Mouse (Mus musculus) embryonic fibroblast, embryonic 13.5 days (primary cell): ENCODE data around the gene Gusb.

Source experiments
- CTCF ChIP-seq: IDR thresholded peaks from 2 replicates; pipeline ENCODE4 v1.5.1; 2011; ENCODE audit warnings: mild to moderate bottlenecking, control low read depth, low read length, moderate library complexity, borderline replicate concordance; ENCODE audit not compliant: insufficient read depth
- POLR2A ChIP-seq: IDR thresholded peaks from 2 replicates; pipeline ENCODE4 v1.6.1; 2011; ENCODE audit warnings: low read depth, mild to moderate bottlenecking, control low read depth, low read length, moderate library complexity

DNA sequence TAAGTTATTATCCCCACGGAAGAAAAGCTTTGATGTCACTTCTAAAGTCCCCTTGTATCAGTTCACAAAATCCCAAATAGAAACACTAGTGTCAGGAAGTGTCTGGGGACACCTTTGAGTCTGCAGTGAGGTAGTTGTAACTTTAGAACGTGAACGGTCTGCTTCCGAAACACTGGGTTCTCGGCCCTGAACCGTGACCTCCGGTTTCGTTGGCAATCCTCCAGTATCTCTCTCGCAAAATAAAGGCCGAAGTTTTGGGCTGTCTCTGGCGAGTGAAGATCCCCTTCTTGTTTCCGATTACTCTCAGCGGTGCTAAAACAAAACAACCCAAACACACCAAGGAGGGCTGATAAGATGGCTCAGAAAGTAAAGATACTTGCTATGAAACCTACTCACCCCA is 13.5 kb downstream of the Gusb start:
- TF ChIP-seq POLR2A (no peak), CTCF (no peak)
